Mouse (Mus musculus) T-helper 1 cell (primary cell): ENCODE measurements around the gene Pisd.
"Not testable (repeated sequence)": the region's sequence is repeated elsewhere in the genome, so short reads cannot be mapped to it uniquely, and the experiment has no call there.

Source experiments
- in situ Hi-C: fragments of 300-600 bp; cut with MboI, MseI; formaldehyde crosslinking; loops from one replicate; pipeline ENCODE4 v1.15.1; 2025; ENCODE audit warnings: high pct_unique_total_duplicates

Gene Pisd

DNA sequence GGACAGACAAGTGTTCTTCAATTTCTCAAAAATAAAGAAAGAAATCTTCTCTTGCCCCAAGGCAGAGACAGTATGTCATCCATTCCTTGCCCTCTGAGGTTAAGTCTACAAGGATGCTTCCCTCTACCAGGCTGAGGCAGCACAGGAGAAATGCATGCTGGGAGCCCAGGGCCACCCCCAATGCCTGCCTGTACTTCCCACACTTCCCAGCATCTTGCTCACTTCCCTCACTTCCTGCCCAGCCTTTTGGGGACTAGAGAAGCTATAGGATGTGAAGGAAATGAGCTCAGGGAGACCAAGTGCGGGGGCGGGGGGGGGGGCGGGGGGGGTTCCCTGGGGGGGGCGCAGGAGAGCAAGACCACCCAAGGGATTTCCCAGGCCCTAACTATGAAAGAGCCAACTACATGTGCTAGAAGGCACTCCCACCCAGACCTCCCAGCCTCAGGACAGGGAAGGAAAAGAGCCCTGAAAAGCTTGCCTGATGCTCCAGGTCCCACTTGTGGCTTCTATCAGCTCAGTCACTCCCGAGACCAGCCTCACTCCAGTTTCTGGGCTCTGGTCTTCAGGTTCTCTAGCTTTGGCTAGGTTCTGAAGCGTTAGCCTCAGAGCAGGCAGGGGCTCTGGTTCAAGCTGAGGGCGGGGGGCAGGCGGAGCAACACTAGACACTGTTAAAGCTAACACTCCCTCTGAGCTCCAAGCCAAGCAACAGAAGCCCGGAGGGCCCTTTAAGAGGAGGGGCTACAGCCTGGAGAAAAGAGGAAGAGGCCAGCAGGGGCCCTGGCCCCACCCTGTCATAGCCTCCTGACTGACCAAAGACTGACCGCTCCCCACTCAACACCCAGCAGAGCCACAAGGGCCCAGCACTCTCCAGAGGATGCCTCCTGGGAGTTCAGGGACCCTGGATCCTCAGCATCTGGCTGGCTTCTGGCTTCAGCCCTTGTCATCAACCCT lies 39.5 kb downstream of the Pisd start:
- in situ Hi-C loops = no loop called here

DNA sequence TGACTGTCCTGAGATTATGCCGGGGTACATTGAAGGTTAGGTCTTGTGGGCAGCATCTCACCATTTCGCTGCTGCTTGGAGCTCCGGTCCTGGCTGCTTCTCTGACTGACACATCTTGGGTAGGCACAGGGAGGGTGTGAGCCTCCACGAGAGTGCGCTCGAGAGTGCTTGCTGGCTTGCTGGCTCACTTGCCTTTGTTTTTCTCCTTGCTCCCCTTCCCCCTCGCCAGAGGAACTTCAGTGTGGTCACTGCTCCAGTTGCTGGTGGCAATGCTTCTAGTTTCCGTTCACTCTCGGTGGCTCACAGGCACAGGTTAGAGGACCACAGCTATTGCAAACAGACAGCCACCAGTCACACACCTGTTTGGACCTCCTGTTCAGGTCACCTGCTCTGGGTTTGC lies 43.3 kb downstream of the Pisd start:
- in situ Hi-C loops = no loop called here

DNA sequence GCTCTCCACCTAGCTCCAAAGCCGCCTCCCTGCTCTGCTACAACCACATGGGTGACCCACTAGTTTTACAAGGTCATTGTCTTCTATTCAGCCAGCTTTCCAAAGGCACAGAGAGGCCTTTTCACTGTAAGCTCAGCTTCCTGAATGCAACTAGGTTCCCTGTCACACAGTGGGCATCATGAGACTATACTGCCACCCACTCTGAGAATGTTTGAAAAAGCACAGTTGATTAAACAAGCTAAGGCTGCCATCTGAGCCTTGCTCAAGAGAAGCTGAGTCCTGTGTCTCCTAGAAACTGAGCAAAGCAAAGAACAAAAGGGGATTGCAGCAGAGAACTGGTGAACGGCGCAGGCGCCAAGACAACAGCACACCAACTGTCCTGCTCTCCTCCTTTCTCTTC lies 44.1 kb downstream of the Pisd start:
- in situ Hi-C loops = not testable (repeated sequence)

DNA sequence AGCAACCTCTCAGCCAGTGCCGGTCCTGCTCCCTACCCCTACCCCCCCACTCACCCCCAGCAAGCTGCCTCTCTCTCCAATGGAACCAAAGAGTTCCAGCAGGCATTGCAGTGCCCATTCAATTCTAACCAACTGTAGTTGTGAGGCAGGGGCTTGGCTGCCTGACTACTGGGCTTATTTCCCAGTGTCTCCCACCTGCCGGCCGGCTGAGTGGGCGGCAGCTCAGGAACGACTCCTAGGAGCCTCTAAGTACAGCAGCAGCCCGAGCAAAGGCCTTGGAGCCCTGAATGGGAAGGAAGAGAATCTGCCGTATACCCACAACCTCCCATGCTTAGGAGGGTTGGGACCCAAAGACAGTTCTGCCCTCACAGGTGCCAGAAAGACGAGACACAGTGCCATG lies 44.6 kb downstream of the Pisd start:
- in situ Hi-C loops = not testable (repeated sequence)

DNA sequence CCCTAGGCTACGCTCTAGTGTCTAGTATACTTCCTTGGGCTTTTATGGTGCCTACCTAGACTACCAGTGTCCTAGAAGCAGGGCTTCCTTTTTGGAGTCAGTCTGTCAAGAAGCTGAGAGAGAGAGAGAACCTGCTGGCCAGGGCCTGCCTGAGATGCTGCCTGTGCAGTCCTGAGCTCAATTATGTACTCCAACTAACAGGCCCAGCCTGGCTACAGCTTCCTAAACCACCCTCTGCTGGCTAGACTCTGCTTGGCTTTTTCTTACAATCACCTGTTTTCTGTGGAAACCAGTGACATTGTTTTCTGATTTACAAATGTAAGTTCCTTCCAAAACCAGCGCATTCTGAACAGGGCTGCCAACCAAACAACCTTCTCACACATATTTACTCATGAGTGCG lies 45.3 kb downstream of the Pisd start:
- in situ Hi-C loops = no loop called here

DNA sequence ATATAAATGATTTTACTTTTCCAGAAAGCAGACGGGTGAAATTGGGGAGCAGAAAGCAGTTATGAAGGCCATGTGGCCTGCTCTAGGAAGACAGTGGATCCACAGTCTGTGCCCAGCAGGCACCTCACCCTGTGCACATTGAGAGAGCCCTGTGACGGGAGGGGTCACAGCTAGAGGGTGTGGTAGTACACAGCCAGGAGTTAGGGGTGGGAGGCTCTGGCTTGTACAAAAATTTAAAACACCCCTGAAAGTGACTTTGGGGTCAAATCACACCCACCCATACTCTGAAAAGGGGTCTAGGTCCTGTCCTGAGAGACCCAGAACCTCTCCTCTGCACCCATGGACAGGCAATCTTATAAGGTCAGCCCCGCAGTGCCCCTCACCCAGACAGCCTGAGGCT lies 48.7 kb downstream of the Pisd start:
- in situ Hi-C loops = not testable (repeated sequence)

DNA sequence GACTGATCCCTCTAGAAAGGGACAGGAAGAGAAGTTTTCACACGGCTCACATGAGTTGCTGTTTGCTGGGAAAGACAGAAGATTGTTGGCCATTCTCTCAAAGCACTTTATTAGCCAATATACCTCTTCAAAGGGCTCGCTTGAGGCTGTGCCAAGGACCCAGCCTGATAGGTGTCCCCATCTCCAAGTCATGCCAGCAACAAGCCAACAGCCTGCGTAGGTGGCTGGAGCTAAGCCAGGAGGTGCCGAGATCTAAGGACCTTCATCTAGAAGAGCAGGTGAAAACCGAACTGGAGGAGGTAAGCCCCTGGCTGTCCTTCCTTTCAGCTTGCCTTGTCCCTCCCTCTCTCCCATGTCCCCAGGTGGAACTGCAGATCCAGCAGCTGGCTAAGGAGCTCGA lies 49.7 kb downstream of the Pisd start:
- in situ Hi-C loops = no loop called here

DNA sequence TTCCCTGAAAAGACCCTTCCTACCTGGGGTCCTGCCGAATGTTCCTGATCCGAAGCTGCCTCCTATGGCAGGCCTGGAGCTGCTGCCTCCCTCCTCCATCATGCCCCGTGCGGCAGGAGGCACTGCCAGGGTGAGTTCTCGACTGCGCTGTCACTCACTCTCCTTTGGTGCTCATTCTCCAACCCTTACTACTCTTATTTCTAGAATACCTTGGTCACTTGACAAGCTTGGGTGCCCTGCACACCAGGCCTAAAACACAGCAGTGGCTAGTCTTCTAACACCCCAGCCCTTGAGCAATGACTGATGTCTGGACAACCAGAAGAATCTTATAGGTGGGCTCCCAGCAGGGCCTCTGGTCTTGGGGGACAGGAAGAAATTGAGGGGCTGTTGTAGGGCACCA lies 51.6 kb downstream of the Pisd start:
- in situ Hi-C loops = loop anchor here (5.0 kb wide), 1 partner anchor 1647 kb away; no protein-coding TSS in a partner anchor

DNA sequence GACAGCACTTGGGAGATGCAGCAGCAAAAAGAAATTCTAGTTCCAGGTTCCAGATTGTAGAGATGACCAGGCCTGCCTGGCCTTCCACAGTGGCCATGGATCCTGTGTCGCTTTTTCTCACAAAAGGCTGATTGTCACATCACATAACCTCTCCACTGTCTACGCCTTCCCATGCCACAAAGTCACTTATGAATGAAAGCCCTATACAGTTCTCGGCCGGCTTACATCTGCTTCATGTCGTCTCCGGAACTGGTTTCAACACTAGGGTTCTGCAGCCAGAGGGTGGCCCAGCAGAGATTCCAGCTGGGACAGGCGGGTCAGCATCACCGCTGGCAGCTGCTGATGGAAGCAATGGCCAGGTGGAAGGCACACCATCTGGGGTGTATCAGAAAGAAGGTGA lies 56.6 kb downstream of the Pisd start:
- in situ Hi-C loops = no loop called here

DNA sequence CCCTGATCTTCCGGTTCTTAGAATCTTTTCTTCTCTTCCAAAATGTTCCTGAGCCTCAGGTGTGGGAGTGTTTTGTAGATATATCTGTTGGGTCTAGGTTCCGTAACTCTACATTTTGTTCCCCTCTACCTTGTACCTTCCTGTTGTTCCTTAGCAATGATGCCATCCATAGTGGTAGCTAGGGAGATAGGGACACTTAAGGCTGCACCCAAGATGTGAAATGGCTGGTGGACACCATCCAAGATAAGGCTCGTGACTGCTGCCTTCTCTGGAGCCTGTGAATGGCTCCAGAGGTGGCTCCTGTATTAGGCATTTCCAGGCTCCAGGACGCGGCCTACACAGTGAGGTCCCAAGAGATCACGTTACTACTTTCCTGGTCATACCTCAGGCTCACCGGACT lies 57.1 kb downstream of the Pisd start:
- in situ Hi-C loops = no loop called here

DNA sequence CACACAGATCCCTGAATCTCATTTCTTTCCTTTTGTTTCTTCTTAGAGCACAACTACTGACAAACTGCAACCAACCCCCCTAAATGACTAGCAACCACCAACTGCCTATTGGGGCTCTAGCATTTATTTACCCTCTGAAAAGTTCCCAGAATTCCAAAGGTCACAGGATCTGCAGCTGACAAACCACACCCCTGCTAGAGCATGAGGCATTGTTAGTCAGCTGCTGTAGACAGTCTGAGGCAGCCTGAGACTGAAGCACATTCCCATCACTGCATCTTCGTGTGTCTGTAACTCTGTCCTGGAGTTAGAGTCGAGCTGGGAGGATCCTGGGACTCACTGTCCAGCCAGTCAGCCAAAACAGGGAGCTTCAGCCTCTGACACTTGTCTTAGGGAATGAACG lies 60.0 kb downstream of the Pisd start:
- in situ Hi-C loops = not testable (repeated sequence)

DNA sequence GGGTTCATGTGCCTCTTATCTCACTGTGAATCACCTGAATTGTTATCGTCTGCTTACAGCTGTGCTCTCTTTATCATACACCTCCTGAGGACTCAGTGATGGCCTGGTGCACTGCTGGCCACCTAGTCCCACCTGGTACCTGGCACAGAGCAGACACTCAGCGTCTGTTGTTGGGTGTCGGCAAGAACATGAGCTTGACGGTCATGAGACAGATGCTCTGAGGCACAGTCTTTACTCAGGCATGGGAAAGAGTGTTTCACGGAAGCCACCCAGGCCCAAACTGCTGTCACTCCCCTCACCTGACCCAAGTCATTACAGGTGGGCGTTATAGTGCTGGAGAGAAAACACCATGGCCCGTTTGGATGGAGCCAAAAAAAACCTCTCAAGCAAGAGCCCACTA lies 61.5 kb downstream of the Pisd start:
- in situ Hi-C loops = no loop called here

DNA sequence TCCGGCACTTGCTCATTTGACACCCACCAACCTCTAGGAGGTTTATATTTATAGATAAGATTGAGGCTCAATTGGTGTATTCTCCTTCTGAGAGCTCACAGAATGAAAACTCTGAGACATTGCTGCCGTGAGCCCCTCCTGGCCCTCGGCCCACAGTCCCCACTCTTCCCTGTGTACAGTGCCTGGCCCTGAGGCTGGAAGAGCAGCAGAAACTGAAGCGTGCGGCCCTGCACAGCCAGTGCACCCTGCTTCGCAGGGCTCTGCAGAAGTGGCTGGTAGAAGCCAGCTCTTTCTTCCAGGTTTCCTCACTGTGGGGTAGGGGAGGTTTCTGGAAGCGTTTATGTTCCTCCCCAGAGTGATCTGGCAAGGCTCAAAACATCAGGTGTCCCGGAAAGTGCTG lies 62.7 kb downstream of the Pisd start:
- in situ Hi-C loops = not testable (repeated sequence)

DNA sequence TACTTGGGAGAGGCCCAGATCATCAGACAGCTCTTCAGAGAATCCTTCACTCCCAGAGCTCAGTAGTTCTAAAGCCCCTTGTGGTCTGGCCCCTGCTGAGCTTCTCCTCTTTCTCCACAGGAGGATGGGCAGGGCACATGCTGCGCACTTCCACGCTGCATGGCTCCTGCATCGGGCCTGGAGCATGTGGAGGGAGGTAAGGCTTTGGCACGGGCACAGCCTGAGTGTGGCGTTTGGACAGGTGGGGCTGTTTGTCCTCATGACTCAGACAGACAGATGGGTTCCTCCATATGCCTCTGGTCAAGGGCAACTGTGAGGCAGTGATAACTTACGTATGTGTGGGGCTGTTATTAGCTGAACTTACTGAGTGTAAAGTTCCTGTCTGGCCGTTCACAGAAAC lies 63.2 kb downstream of the Pisd start:
- in situ Hi-C loops = no loop called here

DNA sequence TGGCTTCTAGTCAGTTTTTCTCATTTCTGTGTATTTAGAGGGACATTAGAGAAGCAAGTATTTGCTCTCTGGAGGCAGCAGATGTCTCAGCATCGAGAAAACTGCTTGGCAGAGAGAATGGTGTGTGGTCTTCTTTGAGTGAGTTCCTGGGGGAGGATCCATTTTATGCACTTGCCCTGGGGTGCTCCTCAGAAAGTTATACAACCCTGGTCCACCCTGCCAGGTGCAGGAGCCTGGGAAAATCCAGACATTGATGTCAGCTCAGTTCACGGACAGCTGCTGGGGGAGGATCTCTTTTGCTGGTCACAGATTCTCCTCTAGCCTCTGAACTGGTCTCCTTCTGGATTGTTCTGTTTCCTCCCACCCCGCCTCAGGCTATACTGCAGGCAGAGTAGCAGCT lies 64.1 kb downstream of the Pisd start:
- in situ Hi-C loops = no loop called here

DNA sequence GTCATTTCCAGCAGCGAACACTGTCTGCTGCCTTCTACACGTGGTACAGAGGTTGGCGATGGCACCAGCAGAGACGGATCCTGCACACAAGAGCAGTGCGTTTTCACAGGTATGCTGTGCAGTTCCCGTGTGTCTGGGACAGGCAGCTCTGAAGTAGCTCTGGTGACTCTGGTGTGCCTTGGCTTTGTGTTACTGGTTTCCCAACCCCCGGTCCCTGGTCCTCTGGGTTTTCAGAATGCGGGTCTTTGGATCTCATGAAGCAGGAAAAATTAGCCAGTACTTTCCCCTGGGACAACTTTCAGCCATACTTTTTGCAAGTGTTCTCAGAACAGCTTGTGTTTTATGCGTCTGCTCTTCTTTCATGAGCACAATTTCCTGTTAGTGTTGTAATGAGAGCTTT lies 65.0 kb downstream of the Pisd start:
- in situ Hi-C loops = no loop called here

DNA sequence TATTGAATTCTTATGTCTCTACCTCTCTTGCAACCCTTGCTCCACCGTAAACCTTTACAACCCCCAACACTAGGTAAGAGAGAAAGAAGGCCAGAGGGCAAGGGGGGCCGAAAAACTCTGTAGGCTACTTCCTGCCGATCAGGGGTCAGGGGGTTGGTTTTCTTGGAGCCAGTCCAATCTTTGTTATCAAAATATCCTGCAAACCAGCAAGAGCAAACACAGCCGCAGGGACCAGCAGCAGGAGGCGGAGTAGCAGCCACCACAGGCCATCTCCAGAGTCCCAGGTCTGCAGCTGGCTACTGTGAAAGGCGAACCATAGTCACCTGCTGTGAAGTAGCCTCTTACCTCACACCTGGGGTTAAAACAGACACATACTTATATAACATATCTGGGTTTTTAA lies 66.5 kb downstream of the Pisd start:
- in situ Hi-C loops = loop anchor here (10.0 kb wide), 1 partner anchor 306 kb away; no protein-coding TSS in a partner anchor

DNA sequence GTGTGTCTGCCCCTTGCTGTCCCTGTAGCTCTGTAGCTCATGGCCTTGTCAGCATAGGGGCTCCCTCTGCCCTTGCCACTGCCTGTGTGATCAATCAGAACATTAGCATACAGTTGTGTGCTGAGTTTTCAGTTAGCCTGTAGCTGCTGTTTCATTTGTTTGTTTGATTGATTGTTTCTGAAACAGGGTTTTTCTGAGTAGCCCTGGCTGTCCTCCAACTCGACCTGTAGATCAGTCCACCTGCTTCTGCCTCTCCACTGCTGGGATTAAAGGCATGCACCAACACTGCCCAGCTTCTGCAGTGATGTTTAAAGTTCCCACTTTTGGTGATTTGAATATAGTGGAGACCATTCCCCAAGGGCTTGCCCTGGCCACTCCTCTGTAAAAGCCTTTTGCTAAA lies 67.7 kb downstream of the Pisd start:
- in situ Hi-C loops = loop anchor here (10.0 kb wide), 1 partner anchor 307 kb away; no protein-coding TSS in a partner anchor

DNA sequence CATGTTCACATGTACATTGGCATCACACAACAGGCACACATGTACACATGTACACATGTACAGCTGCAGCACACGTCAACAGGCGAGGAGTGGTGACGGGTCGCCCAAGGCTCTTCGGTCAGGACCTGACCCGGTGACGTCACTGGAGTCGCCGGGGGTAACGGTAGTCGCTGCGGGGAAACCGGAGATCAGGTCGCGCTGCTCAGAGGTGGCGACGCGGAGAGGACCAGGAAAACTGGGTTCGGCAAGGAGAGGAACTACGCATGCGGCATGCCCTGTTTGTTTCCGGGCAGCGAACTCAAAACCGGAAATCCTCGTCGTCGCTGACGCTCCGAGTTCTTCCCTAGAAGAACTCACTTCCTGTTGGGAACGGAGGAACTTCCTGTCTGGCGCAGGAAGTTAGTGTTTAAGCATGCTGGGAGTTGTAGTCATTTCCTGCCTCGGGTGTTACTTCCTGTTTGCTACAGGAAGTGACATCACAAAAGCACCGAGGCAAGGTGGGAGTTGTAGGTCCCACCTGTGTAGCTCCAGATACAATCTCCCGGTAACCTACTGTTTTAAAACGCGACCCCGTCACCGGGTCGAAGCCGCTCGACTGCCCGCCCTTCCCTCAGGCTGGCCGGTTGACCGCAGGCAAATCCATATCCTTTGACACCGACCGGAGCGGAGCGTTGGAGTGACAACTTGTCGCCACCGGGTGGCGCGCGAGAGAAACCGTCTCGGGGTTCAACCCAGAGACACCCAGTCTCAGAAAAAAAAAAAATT lies 71.6 kb downstream of the Pisd start:
- in situ Hi-C loops = loop anchor here (10.0 kb wide), 1 partner anchor 311 kb away; no protein-coding TSS in a partner anchor

DNA sequence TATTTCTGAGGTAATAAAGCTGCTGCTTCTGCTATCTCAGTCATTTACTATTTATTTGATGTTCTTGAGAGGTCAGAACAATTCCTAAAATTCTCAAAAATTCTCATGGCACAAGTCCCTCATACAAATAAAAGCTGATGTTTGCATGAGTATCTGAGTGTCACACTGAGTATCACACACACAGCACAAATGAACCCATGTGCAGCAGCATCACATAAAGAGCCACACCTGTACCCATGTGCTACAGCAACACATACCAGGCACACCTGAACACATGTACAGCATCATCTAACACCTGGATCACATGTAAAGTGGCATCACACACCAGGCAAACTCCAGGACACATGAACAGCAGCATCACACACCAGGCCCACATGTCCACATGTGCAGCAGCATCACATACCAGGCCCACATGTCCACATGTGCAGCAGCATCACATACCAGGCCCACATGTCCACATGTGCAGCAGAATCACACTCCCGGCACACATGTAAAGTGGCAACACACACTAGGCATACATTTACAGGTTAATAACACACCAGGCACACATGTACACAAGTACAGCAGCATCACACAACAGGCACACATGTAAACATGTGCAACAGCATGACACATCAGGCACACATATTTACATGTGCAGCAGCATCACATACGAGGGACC lies 72.3 kb downstream of the Pisd start:
- in situ Hi-C loops = loop anchor here (10.0 kb wide), 1 partner anchor 312 kb away; no protein-coding TSS in a partner anchor

DNA sequence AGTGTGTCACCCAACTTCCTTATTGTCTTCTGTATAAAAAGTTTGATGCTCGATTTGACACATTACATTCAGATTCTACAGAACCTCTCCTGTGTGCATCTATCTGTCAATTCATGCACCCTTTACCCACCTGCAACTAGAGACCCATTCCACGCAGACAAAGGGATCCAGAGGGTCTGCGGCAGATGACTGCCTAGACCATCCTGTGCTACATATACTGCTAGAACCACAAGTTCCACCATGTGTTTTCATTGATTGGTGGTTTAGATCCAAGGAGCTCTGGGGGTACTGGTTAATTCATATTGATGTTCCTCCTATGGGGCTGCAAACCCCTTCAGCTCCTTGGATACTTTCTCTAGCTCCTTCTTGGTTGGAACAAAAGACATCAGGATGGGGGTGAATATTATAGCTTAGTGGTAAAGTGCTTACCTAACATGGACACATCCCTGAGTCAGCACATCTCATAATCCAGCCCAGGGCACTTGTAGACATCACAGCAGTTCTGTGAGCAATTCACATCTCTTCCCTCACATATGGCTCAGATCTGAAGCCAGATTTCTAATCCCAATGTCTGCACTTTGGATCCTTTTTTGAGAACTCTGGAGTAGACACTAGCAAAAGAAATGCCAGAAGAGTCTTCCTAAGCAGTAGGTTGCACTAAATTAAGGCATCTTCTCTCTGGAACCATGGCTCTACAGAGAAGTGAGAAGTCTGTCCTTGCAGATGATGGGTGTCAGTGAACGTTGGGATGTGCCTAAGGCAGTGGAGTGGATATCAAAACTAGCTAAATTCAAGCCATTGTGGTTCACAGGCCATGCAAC lies 73.0 kb downstream of the Pisd start:
- in situ Hi-C loops = loop anchor here (10.0 kb wide), 1 partner anchor 312 kb away; no protein-coding TSS in a partner anchor
